9 mouse cellular contexts compared by ENCODE assay signal in genomic region chr5:120673626-120674025, GRCm38 (mm10). TPM values are rescaled to one million over a fixed set of nuclear protein-coding genes. Genes with fewer than 3 reads are reported as not detected.
A peak's percentile ranks its signal among the peaks of the same experiment; 100 is the strongest.
DNase-seq lines count a peak whose midpoint lies in the region; ATAC-seq and TF ChIP-seq lines count a peak whose summit lies in the region.
"Had no signal": no experiment of that assay in that cellular context is flagged by ENCODE, and none has a peak within 500 bp of the region (broad histone marks: within the 10 kb centered on the region; RNA-seq: fewer than 3 reads in every experiment).

No protein-coding gene starts in this region.

- no peak overlapping the region for H3K9ac ChIP-seq in forebrain, embryonic 14.5 days (ENCODE audit: low read length)
- H3K9ac ChIP-seq in forebrain, embryonic 12.5 days: no peak overlapping the region
- no peak overlapping the region for H3K9ac ChIP-seq in kidney, postnatal 0 days (ENCODE audit: low read depth, low read length)
- no peak overlapping the region for H3K9ac ChIP-seq in lung, embryonic 14.5 days
- H3K9ac ChIP-seq: liver, embryonic 15.5 days had no signal

- no peaks in the 10 kb centered on the region for H3K36me3 ChIP-seq in forebrain, embryonic 14.5 days (ENCODE audit: control insufficient read depth, insufficient read depth, low read length)
- H3K36me3 ChIP-seq in forebrain, embryonic 12.5 days (replicated peaks): no peaks in the 10 kb centered on the region
- H3K36me3 ChIP-seq in kidney, postnatal 0 days (ENCODE audit: insufficient read depth, low read length): no peaks in the 10 kb centered on the region
- no peaks in the 10 kb centered on the region for H3K36me3 ChIP-seq in lung, embryonic 14.5 days (ENCODE audit: insufficient read depth)
- H3K36me3 ChIP-seq: liver, embryonic 15.5 days had no signal

- H3K27ac ChIP-seq in forebrain, embryonic 14.5 days (ENCODE audit: low read depth, low read length): no peak overlapping the region
- H3K27ac ChIP-seq in forebrain, embryonic 12.5 days: no peak overlapping the region
- H3K27ac ChIP-seq in kidney, postnatal 0 days: no peak overlapping the region
- H3K27ac ChIP-seq in lung, embryonic 14.5 days (ENCODE audit: low read depth): no peak overlapping the region
- H3K27ac ChIP-seq: liver, embryonic 15.5 days had no signal

- H3K4me2 ChIP-seq in forebrain, embryonic 14.5 days (ENCODE audit: low read length): no peak overlapping the region
- H3K4me2 ChIP-seq in forebrain, embryonic 12.5 days: no peak overlapping the region
- H3K4me2 ChIP-seq in kidney, postnatal 0 days (ENCODE audit: low read length): no peak overlapping the region
- no peak overlapping the region for H3K4me2 ChIP-seq in lung, embryonic 14.5 days
- H3K4me2 ChIP-seq: liver, embryonic 15.5 days had no signal

- no peaks in the 10 kb centered on the region for H3K27me3 ChIP-seq in forebrain, embryonic 14.5 days (replicated peaks; ENCODE audit: control insufficient read depth, insufficient read depth, low read length)
- peaks cover 16% of the 10 kb centered on the region for H3K27me3 ChIP-seq in forebrain, embryonic 12.5 days
- H3K27me3 ChIP-seq in kidney, postnatal 0 days (ENCODE audit: insufficient read depth, low read length): no peaks in the 10 kb centered on the region
- no peaks in the 10 kb centered on the region for H3K27me3 ChIP-seq in lung, embryonic 14.5 days (ENCODE audit: insufficient read depth, low read length)

- no peaks in the 10 kb centered on the region for H3K9me3 ChIP-seq in forebrain, embryonic 14.5 days (replicated peaks; ENCODE audit: control insufficient read depth, low read length)
- no peaks in the 10 kb centered on the region for H3K9me3 ChIP-seq in forebrain, embryonic 12.5 days
- no peaks in the 10 kb centered on the region for H3K9me3 ChIP-seq in kidney, postnatal 0 days (replicated peaks; ENCODE audit: low read length)
- H3K9me3 ChIP-seq in lung, embryonic 14.5 days (ENCODE audit: low read depth, low read length): no peaks in the 10 kb centered on the region
- H3K9me3 ChIP-seq: liver, embryonic 15.5 days had no signal

- ATAC-seq in forebrain, embryonic 14.5 days: no peak
- no peak for ATAC-seq in forebrain, embryonic 12.5 days (ENCODE audit: low FRiP score)
- ATAC-seq in kidney, postnatal 0 days (replicated peaks; ENCODE audit: low FRiP score, low read depth): no peak
- no peak for ATAC-seq in lung, embryonic 14.5 days (ENCODE audit: insufficient read depth)

- whole genome bisulfite sequencing in forebrain, embryonic 14.5 days: 13% methylated on average over 12 of the region's 12 CpGs
- WGBS in forebrain, embryonic 12.5 days: 14% methylated on average over 12 of the region's 12 CpGs
- 6% methylated on average over 12 of the region's 12 CpGs for WGBS in kidney, postnatal 0 days
- 5% methylated on average over 12 of the region's 12 CpGs for WGBS in lung, embryonic 14.5 days

- H3K4me1 ChIP-seq in forebrain, embryonic 14.5 days (ENCODE audit: control insufficient read depth, insufficient read depth, low read length): no peaks in the 10 kb centered on the region
- peaks cover 7% of the 10 kb centered on the region for H3K4me1 ChIP-seq in forebrain, embryonic 12.5 days
- no peaks in the 10 kb centered on the region for H3K4me1 ChIP-seq in kidney, postnatal 0 days (replicated peaks; ENCODE audit: insufficient read depth, low read length)
- H3K4me1 ChIP-seq in lung, embryonic 14.5 days (ENCODE audit: insufficient read depth): no peaks in the 10 kb centered on the region
- H3K4me1 ChIP-seq: liver, embryonic 15.5 days had no signal

- peak; percentile 94 for TF ChIP-seq CTCF in kidney, postnatal 0 days (IDR thresholded peaks at IDR 0.05; ENCODE audit: low read depth)
- peak; percentile 87 for TF ChIP-seq CTCF in lung, embryonic 14.5 days (IDR thresholded peaks at IDR 0.05; ENCODE audit: low read depth)

- no peak overlapping the region for H3K4me3 ChIP-seq in forebrain, embryonic 14.5 days (ENCODE audit: low read depth, low read length)
- no peak overlapping the region for H3K4me3 ChIP-seq in forebrain, embryonic 12.5 days (replicated peaks)
- no peak overlapping the region for H3K4me3 ChIP-seq in kidney, postnatal 0 days (replicated peaks; ENCODE audit: low read depth, low read length)
- no peak overlapping the region for H3K4me3 ChIP-seq in lung, embryonic 14.5 days (ENCODE audit: low read depth, low read length)
- H3K4me3 ChIP-seq: liver, embryonic 15.5 days had no signal

- peak; percentile 81 for DNase-seq in forebrain, embryonic 14.5 days (ENCODE audit: low spot score)
- peak; percentile 76 for DNase-seq in 416B (ENCODE audit: low read depth)
- DNase-seq in adrenal gland, adult 8-10 months: peak; percentile 47
- peak; percentile 62 for DNase-seq in embryo, embryonic 9.5 days (ENCODE audit: extremely low spot score)
- peak; percentile 76 for DNase-seq in kidney, postnatal 0 days (ENCODE audit: low spot score)
- DNase-seq in lung, embryonic 14.5 days: peak; percentile 80
- DNase-seq in skeletal muscle tissue, adult 2 months (ENCODE audit: low read depth, low spot score): peak; percentile 59

RNA-seq across cellular contexts. Expression of gene Rasal1, which starts 25.0 kb away (rescaled TPM):
- polyA plus RNA-seq in forebrain, embryonic 14.5 days (2014; fragmentation: Nextera tagmentation; extraction: Ambion mirVana): 1.5 and 3.2 TPM in 2 replicates
- polyA plus RNA-seq in forebrain, embryonic 12.5 days (2016; fragmentation: Nextera tagmentation; extraction: Ambion mirVana): 0.17 and 0.20 TPM in 2 replicates
- total RNA-seq in adrenal gland, adult 8-10 months (2022): 10 to 100 TPM in 3 of 4 experiments, 1 to 10 TPM in 1; 7.0 to 15.2 (median 12.2) TPM
- polyA plus RNA-seq in kidney, postnatal 0 days (2015; fragmentation: Nextera tagmentation; extraction: Ambion mirVana): 0.36 and 0.39 TPM in 2 replicates
- polyA plus RNA-seq in lung, embryonic 14.5 days (2014; fragmentation: Nextera tagmentation; extraction: Ambion mirVana): 0.15 TPM in 1 of 2 replicates, not detected in the other

RNA-seq across cellular contexts. Expression of gene Dtx1, which starts 38.1 kb away (rescaled TPM):
- 27.5 and 35.5 TPM in 2 replicates for polyA plus RNA-seq in forebrain, embryonic 14.5 days (2014; fragmentation: Nextera tagmentation; extraction: Ambion mirVana)
- polyA plus RNA-seq in forebrain, embryonic 12.5 days (2016; fragmentation: Nextera tagmentation; extraction: Ambion mirVana): 17.1 and 18.1 TPM in 2 replicates
- 10 to 100 TPM; 16.6 to 17.8 (median 17.3) TPM for total RNA-seq in adrenal gland, adult 8-10 months (2022)
- polyA plus RNA-seq in kidney, postnatal 0 days (2015; fragmentation: Nextera tagmentation; extraction: Ambion mirVana): 3.6 and 5.5 TPM in 2 replicates
- 2.2 and 2.8 TPM in 2 replicates for polyA plus RNA-seq in lung, embryonic 14.5 days (2014; fragmentation: Nextera tagmentation; extraction: Ambion mirVana)

RNA-seq across cellular contexts. Expression of gene Cfap73, which starts 39.6 kb away (rescaled TPM):
- polyA plus RNA-seq in forebrain, embryonic 14.5 days (2014; fragmentation: Nextera tagmentation; extraction: Ambion mirVana): 0.19 and 0.57 TPM in 2 replicates
- polyA plus RNA-seq in forebrain, embryonic 12.5 days (2016; fragmentation: Nextera tagmentation; extraction: Ambion mirVana): 0.28 TPM in 1 of 2 replicates, not detected in the other
- total RNA-seq in adrenal gland, adult 8-10 months (2022): under 1 TPM in 3 of 4 experiments, not detected in 1; 0.32 to 0.63 (median 0.46) TPM
- polyA plus RNA-seq in kidney, postnatal 0 days (2015; fragmentation: Nextera tagmentation; extraction: Ambion mirVana): not detected in 2 replicates
- polyA plus RNA-seq in lung, embryonic 14.5 days (2014; fragmentation: Nextera tagmentation; extraction: Ambion mirVana): not detected in 2 replicates
- polyA plus RNA-seq: liver, embryonic 15.5 days had no signal
